Mouse (Mus musculus): ENCODE data around the gene Usp19. TPM values are rescaled to one million over a fixed set of nuclear protein-coding genes. Genes with fewer than 3 reads are reported as not detected.

The Usp19 gene
- polyA plus RNA-seq, 1 experiment from 2014 or later: 91.5 TPM

- no peak overlapping the region for H3K4me3 ChIP-seq (replicated peaks; ENCODE audit: low read length)
- ATAC-seq: no peak
- H3K4me2 ChIP-seq (ENCODE audit: low read length): no peak overlapping the region
- H3K4me1 ChIP-seq (replicated peaks; ENCODE audit: control insufficient read depth, insufficient read depth, low read length): peaks cover 15% of the 10 kb centered on the region
- 92% methylated on average over 10 of the region's 10 CpGs for WGBS
- H3K27me3 ChIP-seq (replicated peaks; ENCODE audit: control insufficient read depth, insufficient read depth, low read length): 0 out of 2 replicates have a peak, but pooled peaks cover 2% of the 10 kb centered on the region
- H3K9ac ChIP-seq (replicated peaks; ENCODE audit: low read depth, low read length): no peak overlapping the region
- H3K36me3 ChIP-seq (ENCODE audit: control insufficient read depth, insufficient read depth): peaks cover 15% of the 10 kb centered on the region
- no peaks in the 10 kb centered on the region for H3K9me3 ChIP-seq (ENCODE audit: control insufficient read depth, low read length)
- no peak overlapping the region for H3K27ac ChIP-seq (ENCODE audit: low read length)
Observed at GRCm38 (mm10) chr9:108462192-108462591, 28.2 kb upstream of the Usp19 start.

- Histone ChIP-seq H3K4me3 (replicated peaks; ENCODE audit: low read length) (no peak overlapping the region), H3K27ac (ENCODE audit: low read length) (no peak overlapping the region), H3K27me3 (replicated peaks; ENCODE audit: control insufficient read depth, insufficient read depth, low read length) (0 out of 2 replicates have a peak, but pooled peaks cover under 1% of the 10 kb centered on the region), H3K9me3 (ENCODE audit: control insufficient read depth, low read length) (no peaks in the 10 kb centered on the region), H3K36me3 (ENCODE audit: control insufficient read depth, insufficient read depth) (peaks cover 15% of the 10 kb centered on the region), H3K4me1 (replicated peaks; ENCODE audit: control insufficient read depth, insufficient read depth, low read length) (peaks cover 15% of the 10 kb centered on the region), H3K9ac (replicated peaks; ENCODE audit: low read depth, low read length) (no peak overlapping the region), H3K4me2 (ENCODE audit: low read length) (no peak overlapping the region)
- ATAC-seq: no peak
- 97% methylated on average over 9 of the region's 9 CpGs for WGBS
Observed at GRCm38 (mm10) chr9:108463713-108464112, 26.7 kb upstream of the Usp19 start.

- Histone ChIP-seq H3K4me2 (ENCODE audit: low read length) (no peak overlapping the region), H3K9ac (replicated peaks; ENCODE audit: low read depth, low read length) (no peak overlapping the region), H3K27ac (ENCODE audit: low read length) (no peak overlapping the region), H3K36me3 (ENCODE audit: control insufficient read depth, insufficient read depth) (peaks cover 15% of the 10 kb centered on the region), H3K9me3 (ENCODE audit: control insufficient read depth, low read length) (no peaks in the 10 kb centered on the region), H3K4me1 (replicated peaks; ENCODE audit: control insufficient read depth, insufficient read depth, low read length) (peaks cover 9% of the 10 kb centered on the region), H3K27me3 (replicated peaks; ENCODE audit: control insufficient read depth, insufficient read depth, low read length) (no peaks in the 10 kb centered on the region), H3K4me3 (replicated peaks; ENCODE audit: low read length) (no peak overlapping the region)
- no peak for ATAC-seq
- WGBS: 94% methylated on average over 2 of the region's 2 CpGs
Observed at GRCm38 (mm10) chr9:108466219-108466618, 24.2 kb upstream of the Usp19 start.

GRCm38 (mm10) chr9:108469430-108469829, 21.0 kb upstream of the Usp19 start:
- H3K4me1 ChIP-seq (replicated peaks; ENCODE audit: control insufficient read depth, insufficient read depth, low read length): no peaks in the 10 kb centered on the region
- no peak overlapping the region for H3K27ac ChIP-seq (ENCODE audit: low read length)
- no peak overlapping the region for H3K9ac ChIP-seq (replicated peaks; ENCODE audit: low read depth, low read length)
- WGBS: 72% methylated on average over 5 of the region's 5 CpGs
- no peaks in the 10 kb centered on the region for H3K27me3 ChIP-seq (replicated peaks; ENCODE audit: control insufficient read depth, insufficient read depth, low read length)
- H3K9me3 ChIP-seq (ENCODE audit: control insufficient read depth, low read length): no peaks in the 10 kb centered on the region
- ATAC-seq: no peak
- H3K4me2 ChIP-seq (ENCODE audit: low read length): no peak overlapping the region
- H3K4me3 ChIP-seq (replicated peaks; ENCODE audit: low read length): no peak overlapping the region
- peaks cover 4% of the 10 kb centered on the region for H3K36me3 ChIP-seq (ENCODE audit: control insufficient read depth, insufficient read depth)

- WGBS: 80% methylated on average over 4 of the region's 4 CpGs
- Histone ChIP-seq H3K9ac (replicated peaks; ENCODE audit: low read depth, low read length) (no peak overlapping the region), H3K4me2 (ENCODE audit: low read length) (no peak overlapping the region), H3K36me3 (ENCODE audit: control insufficient read depth, insufficient read depth) (peaks cover 4% of the 10 kb centered on the region), H3K4me3 (replicated peaks; ENCODE audit: low read length) (no peak overlapping the region), H3K27ac (ENCODE audit: low read length) (no peak overlapping the region), H3K9me3 (ENCODE audit: control insufficient read depth, low read length) (no peaks in the 10 kb centered on the region), H3K27me3 (replicated peaks; ENCODE audit: control insufficient read depth, insufficient read depth, low read length) (no peaks in the 10 kb centered on the region), H3K4me1 (replicated peaks; ENCODE audit: control insufficient read depth, insufficient read depth, low read length) (no peaks in the 10 kb centered on the region)
- no peak for ATAC-seq
Observed at GRCm38 (mm10) chr9:108469845-108470244, 20.6 kb upstream of the Usp19 start.

- H3K9me3 ChIP-seq (ENCODE audit: control insufficient read depth, low read length): no peaks in the 10 kb centered on the region
- H3K4me2 ChIP-seq (ENCODE audit: low read length): no peak overlapping the region
- H3K9ac ChIP-seq (replicated peaks; ENCODE audit: low read depth, low read length): no peak overlapping the region
- H3K27me3 ChIP-seq (replicated peaks; ENCODE audit: control insufficient read depth, insufficient read depth, low read length): no peaks in the 10 kb centered on the region
- no peak for ATAC-seq
- WGBS: 42% methylated on average over 1 of the region's 1 CpGs
- H3K36me3 ChIP-seq (ENCODE audit: control insufficient read depth, insufficient read depth): no peaks in the 10 kb centered on the region
- no peak overlapping the region for H3K27ac ChIP-seq (ENCODE audit: low read length)
- peaks cover 7% of the 10 kb centered on the region for H3K4me1 ChIP-seq (replicated peaks; ENCODE audit: control insufficient read depth, insufficient read depth, low read length)
- H3K4me3 ChIP-seq (replicated peaks; ENCODE audit: low read length): no peak overlapping the region
Observed at GRCm38 (mm10) chr9:108474528-108474927, 15.9 kb upstream of the Usp19 start.

- H3K9me3 ChIP-seq (ENCODE audit: control insufficient read depth, low read length): no peaks in the 10 kb centered on the region
- no peak overlapping the region for H3K27ac ChIP-seq (ENCODE audit: low read length)
- no peaks in the 10 kb centered on the region for H3K27me3 ChIP-seq (replicated peaks; ENCODE audit: control insufficient read depth, insufficient read depth, low read length)
- H3K4me1 ChIP-seq (replicated peaks; ENCODE audit: control insufficient read depth, insufficient read depth, low read length): peaks cover 12% of the 10 kb centered on the region
- H3K9ac ChIP-seq (replicated peaks; ENCODE audit: low read depth, low read length): peak overlapping the region; percentile 3; the same call in 1 of the 2 replicates
- peak; percentile 47; the same call in 1 of the 2 replicates for ATAC-seq
- peak overlapping the region; percentile 32 for H3K4me3 ChIP-seq (replicated peaks; ENCODE audit: low read length)
- peak overlapping the region; percentile 43 for H3K4me2 ChIP-seq (ENCODE audit: low read length)
- WGBS: 0% methylated on average over 20 of the region's 20 CpGs
- H3K36me3 ChIP-seq (ENCODE audit: control insufficient read depth, insufficient read depth): no peaks in the 10 kb centered on the region
Observed at GRCm38 (mm10) chr9:108478638-108479156, 11.7 kb upstream of the Usp19 start.

GRCm38 (mm10) chr9:108479241-108479640, 11.2 kb upstream of the Usp19 start:
- Histone ChIP-seq H3K9ac (replicated peaks; ENCODE audit: low read depth, low read length) (no peak overlapping the region), H3K4me2 (ENCODE audit: low read length) (peak overlapping the region; percentile 43), H3K27me3 (replicated peaks; ENCODE audit: control insufficient read depth, insufficient read depth, low read length) (no peaks in the 10 kb centered on the region), H3K9me3 (ENCODE audit: control insufficient read depth, low read length) (no peaks in the 10 kb centered on the region), H3K4me3 (replicated peaks; ENCODE audit: low read length) (peak overlapping the region; percentile 32; the same call in 1 of the 2 replicates), H3K4me1 (replicated peaks; ENCODE audit: control insufficient read depth, insufficient read depth, low read length) (peaks cover 12% of the 10 kb centered on the region), H3K36me3 (ENCODE audit: control insufficient read depth, insufficient read depth) (no peaks in the 10 kb centered on the region), H3K27ac (ENCODE audit: low read length) (no peak overlapping the region)
- ATAC-seq: 0 out of 2 replicates have a peak, but pooled peaks have one; percentile 13
- WGBS: 25% methylated on average over 11 of the region's 11 CpGs

GRCm38 (mm10) chr9:108479721-108480351, 10.6 kb upstream of the Usp19 start, which contains the start of gene Lamb2:
Lamb2 (plus strand) TSS chr9:108479736.
- Histone ChIP-seq H3K9ac (replicated peaks; ENCODE audit: low read depth, low read length) (peak within 1 kb of the TSS; percentile 6), H3K36me3 (ENCODE audit: control insufficient read depth, insufficient read depth) (no peaks in the 10 kb centered on the region), H3K4me3 (replicated peaks; ENCODE audit: low read length) (peak within 1 kb of the TSS; percentile 32), H3K27ac (ENCODE audit: low read length) (no peak within 1 kb of the TSS), H3K4me2 (ENCODE audit: low read length) (peak within 1 kb of the TSS; percentile 43), H3K4me1 (replicated peaks; ENCODE audit: control insufficient read depth, insufficient read depth, low read length) (peaks cover 12% of the 10 kb centered on the region), H3K9me3 (ENCODE audit: control insufficient read depth, low read length) (no peaks in the 10 kb centered on the region), H3K27me3 (replicated peaks; ENCODE audit: control insufficient read depth, insufficient read depth, low read length) (no peaks in the 10 kb centered on the region)
- 7% methylated on average over 10 of the region's 10 CpGs for WGBS
- peak; percentile 67 for ATAC-seq

Data from forebrain, embryonic 16.5 days (tissue).